Mouse (Mus musculus) thymus, adult 2 months (tissue): Measurements from ENCODE around the gene Tmem199. TPM values are rescaled to one million over a fixed set of nuclear protein-coding genes. Genes with fewer than 3 reads are reported as not detected.
"Not testable (repeated sequence)": the region's sequence is repeated elsewhere in the genome, so short reads cannot be mapped to it uniquely, and the experiment has no call there.

Experiments used
- DNase-seq: peaks from one replicate; pipeline ENCODE4 v3.0.0; 2021
- H3K27ac ChIP-seq: fragments of 200-500 bp; 2 replicates; pipeline ENCODE4 v1.5.1; 2012; ENCODE audit warnings: low read length, control low read depth; ENCODE audit not compliant: control insufficient read depth, insufficient read depth
- H3K27me3 ChIP-seq: fragments of 200-500 bp; 2 replicates; pipeline ENCODE4 v1.6.1; 2012; ENCODE audit warnings: mild to moderate bottlenecking, low read length, moderate library complexity, mixed read lengths; ENCODE audit not compliant: control insufficient read depth, insufficient read depth
- H3K36me3 ChIP-seq: fragments of 200-500 bp; 2 replicates; pipeline ENCODE4 v1.6.1; 2012; ENCODE audit warnings: mild to moderate bottlenecking, low read length, moderate library complexity; ENCODE audit not compliant: control insufficient read depth, insufficient read depth
- H3K4me1 ChIP-seq: fragments of 200-500 bp; replicated peaks from 2 replicates; pipeline ENCODE4 v1.6.1; 2012; ENCODE audit warnings: low read length; ENCODE audit not compliant: control insufficient read depth, insufficient read depth
- H3K4me3 ChIP-seq: fragments of 200-500 bp; 2 replicates; pipeline ENCODE4 v1.5.1; 2012; ENCODE audit warnings: mild to moderate bottlenecking, low read length, control low read depth, moderate library complexity; ENCODE audit not compliant: control insufficient read depth, insufficient read depth
- CTCF ChIP-seq: fragments of 200-500 bp; IDR thresholded peaks from 2 replicates; pipeline ENCODE4 v1.5.1; 2012; ENCODE audit warnings: mild to moderate bottlenecking, control low read depth, low read length, moderate library complexity, borderline replicate concordance; ENCODE audit not compliant: control insufficient read depth, poor library complexity, insufficient read depth; ENCODE audit errors: extremely low read depth
- POLR2A ChIP-seq: fragments of 200-500 bp; IDR thresholded peaks from 2 replicates; pipeline ENCODE4 v1.6.1; 2012; ENCODE audit warnings: mild to moderate bottlenecking, low read length, control low read depth, moderate library complexity; ENCODE audit not compliant: control insufficient read depth, poor library complexity, insufficient read depth; ENCODE audit errors: extremely low read depth
- WGBS: fragments of 180-500 bp; shearing (Covaris S2); methylation state at CpG from one replicate; pipeline ENCODE4 v1.1.7; 2018; 5-methylcytosine and 5-hydroxymethylcytosine counted together
- polyA plus RNA-seq: library from polyadenylated mRNA; depleted of rRNA; stranded (reverse); fragments of >200 nt; gene quantifications from 2 replicates; pipeline ENCODE4 v1.2.3, GENCODE M21; 2012

Tmem199 gene
- polyA plus RNA-seq, 1 experiment = 17.3 TPM

DNA sequence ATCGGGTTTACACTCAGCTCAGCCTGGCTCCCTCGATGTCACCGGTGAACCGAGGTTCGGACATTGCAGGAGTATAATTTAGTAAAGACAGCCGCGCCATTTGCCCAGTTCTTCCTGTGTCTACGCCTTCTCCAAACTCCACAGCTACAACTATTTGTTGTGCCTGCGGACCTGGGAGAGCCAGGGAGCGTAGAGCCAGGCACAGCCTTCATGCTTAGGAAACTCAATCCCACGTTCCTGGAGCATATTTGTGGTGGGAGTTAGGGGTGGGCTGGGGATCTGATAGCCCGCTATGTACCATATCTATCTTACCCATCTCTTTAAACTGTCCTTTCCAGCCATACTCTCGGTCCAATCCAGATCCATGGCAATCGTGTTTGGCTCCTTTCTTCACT is 24.7 kb upstream of the Tmem199 start:
- WGBS = 2% methylated on average over 14 of the region's 14 CpGs
- peaks cover 9% of the 10 kb centered on the region for H3K4me1 ChIP-seq

DNA sequence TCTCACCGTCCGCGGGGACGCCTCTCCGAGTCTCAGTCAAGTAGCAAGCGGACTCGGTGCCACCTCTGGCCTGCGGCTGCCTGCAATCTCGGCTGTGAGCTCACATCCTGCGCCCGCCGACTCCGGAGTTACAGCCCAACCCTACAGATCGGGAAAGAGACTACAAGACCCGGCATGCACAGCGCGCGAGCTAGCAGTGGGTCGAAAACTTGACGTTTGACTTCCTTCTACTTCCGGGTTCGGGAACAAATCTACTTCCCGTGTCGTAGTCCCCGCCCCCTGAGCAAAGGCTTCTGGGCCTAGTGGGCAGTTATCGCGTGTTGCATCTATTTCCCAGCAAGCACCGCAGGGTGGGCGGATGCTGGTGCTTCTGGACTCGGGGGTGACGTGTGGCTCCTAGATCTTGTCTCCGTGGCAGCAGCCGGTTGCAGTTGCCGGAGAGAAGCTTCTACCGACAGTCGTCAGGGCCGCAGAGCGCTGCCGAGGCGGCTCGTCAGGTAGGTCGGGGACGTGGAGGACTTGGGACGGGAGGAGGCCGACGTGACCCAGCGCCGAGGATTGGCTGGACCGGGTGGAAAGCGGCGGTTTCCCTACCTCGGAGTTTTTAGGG is 24.2 kb upstream of the Tmem199 start, which contains the start of the genes Tnfaip1 and Ift20:
Gene Tnfaip1, minus strand, starts transcription at position 253 of the 610 bp plus-strand sequence.
Gene Ift20, plus strand, starts transcription at position 282 of the 610 bp plus-strand sequence.
- Histone ChIP-seq H3K27me3 (no peaks in the 10 kb centered on the region), H3K4me3 (peak within 1 kb of the TSS; percentile 70), H3K4me1 (peaks cover 9% of the 10 kb centered on the region), H3K27ac (peak within 1 kb of the TSS; percentile 19), H3K36me3 (peaks cover 9% of the 10 kb centered on the region; the same call in 1 of the 2 replicates)
- WGBS = under 1% methylated on average over 52 of the region's 52 CpGs
- TF ChIP-seq POLR2A (peak; percentile 57), CTCF (0 out of 2 replicates have a peak, but pooled peaks have one; percentile 3)
- peak; percentile 99 for DNase-seq

More for the DNA sequence above, 24.7 kb upstream of the Tmem199 start:
- TF ChIP-seq CTCF (no peak), POLR2A (no peak)
- Histone ChIP-seq H3K27me3 (no peaks in the 10 kb centered on the region), H3K4me3 (peak overlapping the region; percentile 70), H3K36me3 (peaks cover 9% of the 10 kb centered on the region; the same call in 1 of the 2 replicates), H3K27ac (peak overlapping the region; percentile 19)
- no peak for DNase-seq

DNA sequence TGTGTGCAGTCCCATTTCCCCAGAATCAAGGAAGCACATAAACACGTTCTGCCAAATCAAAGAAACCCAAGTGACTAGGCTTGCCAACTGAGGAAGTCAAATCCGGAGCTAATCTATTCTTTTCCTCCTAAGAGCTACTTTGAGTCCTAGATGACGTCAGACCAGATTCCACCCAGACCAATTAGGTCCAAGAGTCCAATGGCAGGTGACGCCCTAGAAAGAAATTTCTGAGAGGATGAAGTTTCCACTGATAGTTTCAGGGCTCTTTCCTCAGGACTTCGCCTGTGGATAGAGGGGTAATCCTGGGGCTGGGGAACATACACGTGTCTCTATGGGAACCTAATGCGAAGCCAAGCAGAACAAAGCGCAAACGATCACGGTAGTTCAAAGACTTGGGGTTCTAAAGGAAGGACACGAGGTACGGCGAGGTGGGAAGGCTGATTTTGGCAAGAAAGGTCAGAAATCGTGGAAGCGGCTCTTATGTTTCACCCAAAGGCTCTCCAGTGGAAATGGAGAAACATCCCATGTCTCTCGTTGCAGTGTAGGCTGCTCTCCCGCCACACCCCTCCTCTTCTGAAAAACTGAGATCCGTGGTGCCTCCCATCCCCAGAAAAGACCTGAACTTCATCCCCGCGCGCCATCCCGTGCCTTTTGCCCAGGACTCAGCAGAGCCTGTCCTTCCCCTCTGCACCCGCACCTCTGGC is 23.6 kb upstream of the Tmem199 start:
- Histone ChIP-seq H3K4me1 (peaks cover 9% of the 10 kb centered on the region), H3K27me3 (no peaks in the 10 kb centered on the region), H3K4me3 (peak overlapping the region; percentile 50), H3K36me3 (peaks cover 3% of the 10 kb centered on the region; the same call in 1 of the 2 replicates), H3K27ac (0 out of 2 replicates have a peak overlapping the region, but pooled peaks have one; percentile 0)
- TF ChIP-seq POLR2A = no peak
- TF ChIP-seq CTCF = no peak
- WGBS = under 1% methylated on average over 23 of the region's 23 CpGs
- no peak for DNase-seq

DNA sequence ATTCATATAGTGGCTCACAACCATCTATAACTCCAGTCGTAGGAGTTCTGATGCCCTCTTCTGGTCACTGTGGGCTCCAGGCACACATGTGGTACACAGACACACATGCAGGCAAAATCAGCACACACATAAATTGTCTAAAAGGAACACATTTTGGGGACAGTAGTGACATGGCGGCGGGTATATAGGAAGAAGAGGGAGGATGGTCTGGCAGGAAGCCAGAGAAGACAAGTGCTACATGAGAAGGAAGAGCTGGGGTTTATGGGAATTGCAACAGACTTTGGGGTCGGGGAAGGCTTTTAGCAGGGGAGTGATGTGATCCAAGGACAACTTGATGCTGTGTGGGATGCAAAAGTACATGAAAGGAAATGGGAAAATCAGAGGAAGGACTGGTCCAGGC is 22.5 kb upstream of the Tmem199 start:
- H3K27ac ChIP-seq = no peak overlapping the region
- no peak for DNase-seq
- 91% methylated on average over 4 of the region's 4 CpGs for WGBS
- TF ChIP-seq CTCF (no peak), POLR2A (no peak)
- H3K4me1 ChIP-seq = peaks cover 9% of the 10 kb centered on the region
- H3K4me3 ChIP-seq = no peak overlapping the region
- no peaks in the 10 kb centered on the region; the same call in 1 of the 2 replicates for H3K36me3 ChIP-seq
- no peaks in the 10 kb centered on the region for H3K27me3 ChIP-seq

DNA sequence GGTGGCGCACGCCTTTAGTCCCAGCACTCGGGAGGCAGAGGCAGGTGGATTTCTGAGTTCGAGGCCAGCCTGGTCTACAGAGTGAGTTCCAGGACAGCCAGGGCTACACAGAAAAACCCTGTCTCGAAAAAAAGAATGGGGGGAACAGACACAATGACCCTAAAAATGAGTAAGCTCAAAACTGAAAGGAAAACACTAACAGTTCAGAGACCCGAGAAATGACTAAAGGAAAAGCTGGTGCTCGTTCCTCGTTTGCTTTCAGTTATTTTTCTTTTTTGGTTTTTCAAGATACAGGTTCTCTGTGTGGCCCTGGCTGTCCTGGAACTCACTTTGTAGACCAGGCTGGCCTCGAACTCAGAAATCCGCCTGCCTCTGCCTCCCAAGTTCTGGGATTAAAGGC is 19.5 kb upstream of the Tmem199 start:
- H3K27ac ChIP-seq, H3K36me3 ChIP-seq, H3K4me1 ChIP-seq, H3K4me3 ChIP-seq, DNase-seq, H3K27me3 ChIP-seq: not testable (repeated sequence)
- WGBS = 88% methylated on average over 10 of the region's 10 CpGs

DNA sequence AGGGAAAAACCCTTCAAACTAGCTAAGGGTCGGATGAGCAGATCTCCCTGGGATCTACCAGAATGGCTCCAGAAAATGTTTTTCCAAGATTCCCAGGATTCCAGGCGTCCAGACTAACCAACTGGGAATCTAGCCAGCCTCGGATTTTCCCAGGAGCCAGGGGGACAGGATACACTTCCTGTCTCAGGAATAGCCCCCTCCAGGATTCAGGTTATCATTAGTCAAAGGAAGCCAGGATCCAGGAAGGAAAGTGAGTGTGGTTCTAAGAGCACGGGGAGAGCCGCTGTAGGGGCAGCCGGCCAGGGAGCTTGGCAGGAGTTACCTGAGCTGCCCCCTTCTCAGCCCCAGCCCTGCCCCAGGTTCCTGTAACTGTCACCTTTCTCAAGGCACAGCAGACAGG is 19.1 kb upstream of the Tmem199 start:
- no peak overlapping the region for H3K27ac ChIP-seq
- no peak for DNase-seq

More for the DNA sequence above, 19.1 kb upstream of the Tmem199 start:
- Histone ChIP-seq H3K4me3 (no peak overlapping the region), H3K27me3 (no peaks in the 10 kb centered on the region), H3K36me3 (no peaks in the 10 kb centered on the region), H3K4me1 (peaks cover 6% of the 10 kb centered on the region)
- TF ChIP-seq CTCF (no peak), POLR2A (no peak)
- 91% methylated on average over 6 of the region's 6 CpGs for WGBS
